Mouse (Mus musculus): ENCODE data around the gene Usp46.

DNA sequence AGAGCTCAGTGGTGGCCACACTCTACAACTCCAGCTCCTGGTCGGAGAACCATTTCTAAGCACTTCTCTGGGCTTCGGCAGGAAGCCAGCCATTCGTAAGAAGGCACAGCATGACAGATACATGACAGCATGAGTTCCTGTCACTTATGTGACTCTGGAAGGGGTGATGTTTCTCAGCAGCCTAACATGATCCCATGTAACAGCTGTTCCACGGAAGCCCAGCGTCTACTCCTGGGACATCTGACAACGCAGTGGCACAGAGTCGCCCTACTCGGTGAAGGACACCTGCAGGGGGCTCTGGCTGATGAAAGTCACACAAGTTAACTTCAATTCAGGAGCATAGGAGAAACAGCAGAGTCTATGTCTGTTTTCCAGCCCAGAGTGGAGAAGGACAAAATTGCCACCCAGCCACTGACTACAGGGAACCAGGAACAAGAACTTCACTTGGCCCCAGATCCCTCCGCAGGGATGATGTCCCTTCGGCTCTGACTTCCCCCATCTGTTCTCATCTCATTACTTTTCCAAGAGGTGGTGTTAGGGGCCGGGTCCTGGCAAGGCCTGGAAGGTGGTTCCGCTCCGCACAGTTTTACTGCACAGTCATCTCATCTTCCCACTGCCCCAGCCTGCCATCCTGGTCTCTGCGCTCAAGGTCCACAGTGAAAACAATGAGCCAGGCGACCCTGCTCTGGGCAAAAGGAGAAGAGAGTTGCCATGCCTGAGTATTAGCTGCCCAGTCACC, 15.9 kb downstream of the Usp46 start:
- TF ChIP-seq POLR2A (IDR thresholded peaks at IDR 0.05; ENCODE audit: control insufficient read depth in 1 of 2, insufficient read depth in 1 of 2, low read depth in 1 of 2, low read length in 2 of 2, poor library complexity in 1 of 2) (no peak), ELF1 (IDR thresholded peaks at IDR 0.05; ENCODE audit: low read depth, low read length) (no peak), EP300 (IDR thresholded peaks at IDR 0.05; ENCODE audit: low read depth in 1 of 2, low read length in 2 of 2) (no peak), RAD21 (IDR thresholded peaks at IDR 0.05; ENCODE audit: low read depth, low read length) (no peak), CTCF (IDR thresholded peaks at IDR 0.05 in 2 of 3, conservative IDR thresholded peaks at IDR 0.05 in 1 of 3; ENCODE audit: control insufficient read depth in 1 of 3, insufficient read depth in 1 of 3, low read depth in 2 of 3, low read length in 3 of 3, poor library complexity in 1 of 3, severe bottlenecking in 1 of 3) (no peak), NRF1 (IDR thresholded peaks at IDR 0.05; ENCODE audit: insufficient read depth, low read depth, low read length, poor library complexity, severe bottlenecking) (no peak)

Measured in MEL (cell line).